Mouse (Mus musculus): ENCODE results near the gene Fggy.

- no peak for TF ChIP-seq POLR2A (IDR thresholded peaks at IDR 0.05; ENCODE audit: borderline replicate concordance, insufficient read depth, low read length)
- no peak for TF ChIP-seq CTCF (IDR thresholded peaks at IDR 0.05; ENCODE audit: borderline replicate concordance, insufficient read depth, low read depth, low read length)
Measured at GRCm38 (mm10) chr4:95750186-95750585, 192.9 kb downstream of the Fggy start.
